Mouse (Mus musculus): Measurements from ENCODE around the gene Ubiad1.

Gene Ubiad1

GRCm38 (mm10) chr4:148404748-148405147 is 39.8 kb downstream of the Ubiad1 start:
- DNase-seq (ENCODE audit: low read depth, low spot score): no peak

GRCm38 (mm10) chr4:148403402-148403801 is 41.2 kb downstream of the Ubiad1 start:
- no peak for DNase-seq (ENCODE audit: low read depth, low spot score)

GRCm38 (mm10) chr4:148399437-148400094 is 45.0 kb downstream of the Ubiad1 start:
- no peak for DNase-seq (ENCODE audit: low read depth, low spot score)

GRCm38 (mm10) chr4:148397531-148398287 is 46.9 kb downstream of the Ubiad1 start:
- no peak for DNase-seq (ENCODE audit: low read depth, low spot score)

GRCm38 (mm10) chr4:148397113-148397512 is 47.5 kb downstream of the Ubiad1 start:
- DNase-seq (ENCODE audit: low read depth, low spot score): no peak

- DNase-seq (ENCODE audit: low read depth, low spot score): no peak
Measured at GRCm38 (mm10) chr4:148395875-148396274, 48.7 kb downstream of the Ubiad1 start.

- no peak for DNase-seq (ENCODE audit: low read depth, low spot score)
Measured at GRCm38 (mm10) chr4:148395198-148395597, 49.4 kb downstream of the Ubiad1 start.

- no peak for DNase-seq (ENCODE audit: low read depth, low spot score)
Measured at GRCm38 (mm10) chr4:148391714-148392310, 52.8 kb downstream of the Ubiad1 start.

GRCm38 (mm10) chr4:148389635-148390034 is 54.9 kb downstream of the Ubiad1 start:
- DNase-seq (ENCODE audit: low read depth, low spot score): no peak

GRCm38 (mm10) chr4:148389047-148389446 is 55.5 kb downstream of the Ubiad1 start:
- DNase-seq (ENCODE audit: low read depth, low spot score): no peak

- no peak for DNase-seq (ENCODE audit: low read depth, low spot score)
Measured at GRCm38 (mm10) chr4:148385269-148385668, 59.3 kb downstream of the Ubiad1 start.
